In the genomic region with DNA sequence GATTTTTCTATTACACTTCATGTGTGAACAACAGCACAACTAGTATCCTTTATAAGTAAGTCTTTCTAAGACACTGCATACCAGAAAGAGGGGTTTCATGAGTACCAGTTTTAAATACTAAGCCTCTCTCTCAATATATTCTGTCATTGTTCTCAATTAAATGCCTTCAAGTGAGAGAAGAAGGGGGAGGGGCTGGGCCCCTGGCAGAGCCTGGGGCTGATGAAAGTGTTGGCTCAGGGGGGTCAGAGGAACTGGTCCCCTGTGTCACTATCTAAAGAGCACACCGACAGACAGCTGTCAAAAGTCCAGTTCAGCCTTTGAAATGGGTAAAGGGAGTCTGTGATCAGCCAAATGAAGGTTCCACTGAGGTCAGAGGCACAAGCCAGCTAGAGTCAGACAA, we compare ENCODE assay signal across 14 mouse cellular contexts.
A peak's percentile ranks its signal among the peaks of the same experiment; 100 is the strongest.
DNase-seq lines count a peak whose midpoint lies in the region; ATAC-seq lines count a peak whose summit lies in the region.
"Had no signal": no experiment of that assay in that cellular context is flagged by ENCODE, and none has a peak within 500 bp of the region (broad histone marks: within the 10 kb centered on the region; RNA-seq: fewer than 3 reads in every experiment).

No protein-coding gene starts in this region.

- no peak for ATAC-seq in lung, embryonic 15.5 days (ENCODE audit: borderline replicate concordance, extremely low read depth, low FRiP score, low TSS enrichment)
- ATAC-seq in forebrain, embryonic 13.5 days: peak; percentile 54
- no peak for ATAC-seq in hindbrain, embryonic 14.5 days (ENCODE audit: low FRiP score)
- ATAC-seq in midbrain, embryonic 16.5 days: 0 out of 2 replicates have a peak, but pooled peaks have one; percentile 40
- ATAC-seq: inflammation-experienced regulatory T-cells, adult 6 months had no signal

- H3K36me3 ChIP-seq in lung, embryonic 15.5 days: no peaks in the 10 kb centered on the region
- H3K36me3 ChIP-seq in forebrain, embryonic 13.5 days (ENCODE audit: poor library complexity, severe bottlenecking): no peaks in the 10 kb centered on the region
- no peaks in the 10 kb centered on the region for H3K36me3 ChIP-seq in hindbrain, embryonic 14.5 days (replicated peaks; ENCODE audit: control insufficient read depth, insufficient read depth)
- no peaks in the 10 kb centered on the region for H3K36me3 ChIP-seq in midbrain, embryonic 16.5 days (ENCODE audit: control insufficient read depth, insufficient read depth, low read length)
- H3K36me3 ChIP-seq: embryonic facial prominence, embryonic 13.5 days; G1E; heart, embryonic 13.5 days had no signal

- H3K27ac ChIP-seq in lung, embryonic 15.5 days: peak overlapping the region; percentile 54; the same call in 1 of the 2 replicates
- peak overlapping the region; percentile 83 for H3K27ac ChIP-seq in forebrain, embryonic 13.5 days
- H3K27ac ChIP-seq in hindbrain, embryonic 14.5 days: peak overlapping the region; percentile 4; the same call in 1 of the 2 replicates
- peak overlapping the region; percentile 53; the same call in 1 of the 2 replicates for H3K27ac ChIP-seq in midbrain, embryonic 16.5 days (ENCODE audit: low read length)
- H3K27ac ChIP-seq: heart, embryonic 13.5 days; liver, embryonic 14.5 days had no signal

- H3K4me3 ChIP-seq in lung, embryonic 15.5 days: no peak overlapping the region
- no peak overlapping the region for H3K4me3 ChIP-seq in forebrain, embryonic 13.5 days
- no peak overlapping the region for H3K4me3 ChIP-seq in hindbrain, embryonic 14.5 days (replicated peaks; ENCODE audit: low read length)
- no peak overlapping the region for H3K4me3 ChIP-seq in midbrain, embryonic 16.5 days (ENCODE audit: low read depth, low read length)
- H3K4me3 ChIP-seq: embryonic facial prominence, embryonic 13.5 days; heart, embryonic 13.5 days had no signal

- no peak for DNase-seq in lung, postnatal 10 days
- DNase-seq in hindbrain, embryonic 14.5 days (ENCODE audit: low spot score): no peak
- no peak for DNase-seq in layer of hippocampus, adult 9-11 months
- DNase-seq in spleen, adult 12 weeks (ENCODE audit: low spot score): no peak
- DNase-seq: adrenal gland, postnatal 14 days; cerebellum, postnatal 10 days had no signal

- WGBS in lung, embryonic 15.5 days: 40% methylated on average over 1 of the region's 1 CpGs
- whole genome bisulfite sequencing in forebrain, embryonic 13.5 days: 3% methylated on average over 1 of the region's 1 CpGs
- WGBS in hindbrain, embryonic 14.5 days: 13% methylated on average over 1 of the region's 1 CpGs
- 4% methylated on average over 1 of the region's 1 CpGs for WGBS in midbrain, embryonic 16.5 days

- no peaks in the 10 kb centered on the region for H3K9me3 ChIP-seq in lung, embryonic 15.5 days
- H3K9me3 ChIP-seq in forebrain, embryonic 13.5 days (replicated peaks): no peaks in the 10 kb centered on the region
- no peaks in the 10 kb centered on the region for H3K9me3 ChIP-seq in hindbrain, embryonic 14.5 days (ENCODE audit: control insufficient read depth, low read length)
- no peaks in the 10 kb centered on the region for H3K9me3 ChIP-seq in midbrain, embryonic 16.5 days (replicated peaks; ENCODE audit: control insufficient read depth, low read length, poor library complexity, severe bottlenecking)
- H3K9me3 ChIP-seq: embryonic facial prominence, embryonic 13.5 days; heart, embryonic 13.5 days had no signal

- H3K9ac ChIP-seq in lung, embryonic 15.5 days: no peak overlapping the region
- no peak overlapping the region for H3K9ac ChIP-seq in forebrain, embryonic 13.5 days
- no peak overlapping the region for H3K9ac ChIP-seq in hindbrain, embryonic 14.5 days
- H3K9ac ChIP-seq in midbrain, embryonic 16.5 days (ENCODE audit: low read depth, low read length): no peak overlapping the region
- H3K9ac ChIP-seq: embryonic facial prominence, embryonic 13.5 days; heart, embryonic 13.5 days; liver, embryonic 14.5 days had no signal

- no peaks in the 10 kb centered on the region for H3K27me3 ChIP-seq in lung, embryonic 15.5 days
- H3K27me3 ChIP-seq in forebrain, embryonic 13.5 days: no peaks in the 10 kb centered on the region
- H3K27me3 ChIP-seq in hindbrain, embryonic 14.5 days (ENCODE audit: control insufficient read depth, insufficient read depth, low read length): no peaks in the 10 kb centered on the region
- H3K27me3 ChIP-seq in midbrain, embryonic 16.5 days (ENCODE audit: control insufficient read depth, insufficient read depth, low read depth, low read length): no peaks in the 10 kb centered on the region
- H3K27me3 ChIP-seq: embryonic facial prominence, embryonic 13.5 days; heart, embryonic 13.5 days had no signal

- no peak overlapping the region for H3K4me2 ChIP-seq in lung, embryonic 15.5 days
- H3K4me2 ChIP-seq in forebrain, embryonic 13.5 days: no peak overlapping the region
- H3K4me2 ChIP-seq in hindbrain, embryonic 14.5 days (replicated peaks): no peak overlapping the region
- H3K4me2 ChIP-seq in midbrain, embryonic 16.5 days (ENCODE audit: low read length): no peak overlapping the region
- H3K4me2 ChIP-seq: embryonic facial prominence, embryonic 13.5 days; heart, embryonic 13.5 days had no signal

- peaks cover 27% of the 10 kb centered on the region for H3K4me1 ChIP-seq in lung, embryonic 15.5 days
- H3K4me1 ChIP-seq in forebrain, embryonic 13.5 days: peaks cover 39% of the 10 kb centered on the region
- H3K4me1 ChIP-seq in hindbrain, embryonic 14.5 days (replicated peaks; ENCODE audit: control insufficient read depth, insufficient read depth, low read length): peaks cover 31% of the 10 kb centered on the region
- peaks cover 10% of the 10 kb centered on the region; the same call in 1 of the 2 replicates for H3K4me1 ChIP-seq in midbrain, embryonic 16.5 days (ENCODE audit: control insufficient read depth, insufficient read depth, low read length)

Comparison
In these comparisons a context has a peak if more than half of its experiments do, and no peak if none do; other contexts are left out.
1. ATAC-seq: peak in forebrain, embryonic 13.5 days (single experiment) and midbrain, embryonic 16.5 days (single experiment); none in lung, embryonic 15.5 days (single experiment) and hindbrain, embryonic 14.5 days (single experiment).
2. H3K27ac ChIP-seq: peak in every context shown above with its lines; median percentile 83 in forebrain, embryonic 13.5 days; 54 in lung, embryonic 15.5 days; 53 in midbrain, embryonic 16.5 days; 4 in hindbrain, embryonic 14.5 days.